Mouse (Mus musculus): Measurements from ENCODE around the gene Ghrl.

Ghrl gene

DNA sequence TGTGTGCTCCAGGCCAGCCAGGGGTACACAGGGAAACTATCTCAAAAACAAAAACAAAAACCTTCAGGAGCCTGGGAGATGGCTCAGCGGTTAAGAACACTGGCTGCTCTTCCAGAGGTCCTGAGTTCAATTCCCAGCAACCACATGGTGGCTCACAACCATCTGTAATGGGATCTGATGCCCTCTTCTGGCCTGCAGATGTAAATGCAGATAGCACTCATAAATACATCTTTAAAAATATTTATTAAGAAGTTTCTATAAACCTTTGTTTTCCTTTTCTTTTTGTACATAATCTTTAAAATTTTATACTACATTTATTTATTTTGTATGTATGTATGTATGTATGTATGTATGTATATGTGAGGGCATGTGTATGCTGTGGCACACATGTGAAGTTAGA is 47.7 kb downstream of the Ghrl start:
- in situ Hi-C loops (cut with MboI, MseI): loop anchor here (25.0 kb wide), 1 partner anchor 1240 kb away; no protein-coding TSS in a partner anchor

DNA sequence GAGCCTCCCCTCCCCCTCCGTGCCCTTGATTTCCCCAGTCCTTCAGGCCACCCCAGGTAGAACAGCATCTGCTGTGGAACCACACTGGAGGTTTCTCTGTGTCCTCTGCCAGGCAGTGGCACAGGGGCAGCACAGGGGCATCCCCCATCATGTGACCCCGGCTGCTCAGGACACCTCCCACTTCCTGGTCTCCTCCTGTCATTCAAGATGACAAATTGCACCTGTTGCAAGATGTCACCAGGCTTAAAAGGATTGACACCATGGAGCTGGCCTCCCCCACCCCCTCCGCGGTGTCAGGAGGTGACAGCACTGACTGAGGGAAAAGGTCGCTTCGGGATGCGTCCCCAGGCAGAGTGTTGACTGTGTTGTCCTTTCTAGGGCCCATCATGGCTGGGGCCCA is 49.9 kb downstream of the Ghrl start:
- in situ Hi-C loops (cut with MboI, MseI): loop anchor here (25.0 kb wide), 1 partner anchor 1242 kb away; no protein-coding TSS in a partner anchor

DNA sequence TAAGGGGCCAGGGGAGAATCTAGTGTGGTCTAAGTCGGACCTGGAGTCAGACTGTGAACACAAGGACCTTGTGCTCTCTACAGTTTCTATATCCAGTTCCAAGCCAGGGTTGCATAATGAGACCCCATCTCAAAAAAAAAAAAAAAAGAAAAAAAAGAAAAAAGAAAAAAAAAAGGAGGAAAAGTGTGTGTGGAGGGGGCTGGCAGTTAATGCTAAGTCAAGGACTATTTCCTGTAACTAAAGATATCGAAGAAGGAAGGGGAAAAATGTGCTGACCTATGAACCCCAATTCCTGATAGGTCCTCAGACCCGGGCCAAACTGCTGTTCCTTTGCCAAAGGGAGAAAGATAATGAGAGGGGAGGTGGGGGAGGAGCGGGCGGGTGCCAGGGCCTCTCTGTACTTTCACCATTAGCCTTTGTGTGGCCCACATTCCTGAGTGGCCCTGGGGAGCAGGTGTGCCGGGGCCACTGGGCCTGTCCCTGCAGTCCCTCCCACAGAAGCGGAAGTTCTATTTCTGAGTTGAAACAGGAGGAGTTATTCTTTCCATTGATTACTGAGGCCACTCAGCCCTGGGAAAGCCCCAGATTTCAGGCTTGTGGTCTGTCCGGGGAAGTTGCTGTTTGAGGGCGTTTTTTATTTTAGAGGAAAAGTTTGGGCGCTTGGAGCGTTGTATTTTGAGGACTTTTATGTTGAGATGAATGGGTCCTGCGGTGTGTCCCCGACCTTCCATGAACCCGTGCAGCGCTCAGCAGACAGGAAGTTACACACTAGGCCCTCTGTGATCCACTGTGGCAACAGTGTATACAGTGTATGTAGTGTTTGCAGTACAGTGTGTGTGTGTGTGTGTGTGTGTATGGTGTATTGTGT is 51.2 kb downstream of the Ghrl start:
- in situ Hi-C loops (cut with MboI, MseI): loop anchor here (25.0 kb wide), 1 partner anchor 1244 kb away; no protein-coding TSS in a partner anchor

DNA sequence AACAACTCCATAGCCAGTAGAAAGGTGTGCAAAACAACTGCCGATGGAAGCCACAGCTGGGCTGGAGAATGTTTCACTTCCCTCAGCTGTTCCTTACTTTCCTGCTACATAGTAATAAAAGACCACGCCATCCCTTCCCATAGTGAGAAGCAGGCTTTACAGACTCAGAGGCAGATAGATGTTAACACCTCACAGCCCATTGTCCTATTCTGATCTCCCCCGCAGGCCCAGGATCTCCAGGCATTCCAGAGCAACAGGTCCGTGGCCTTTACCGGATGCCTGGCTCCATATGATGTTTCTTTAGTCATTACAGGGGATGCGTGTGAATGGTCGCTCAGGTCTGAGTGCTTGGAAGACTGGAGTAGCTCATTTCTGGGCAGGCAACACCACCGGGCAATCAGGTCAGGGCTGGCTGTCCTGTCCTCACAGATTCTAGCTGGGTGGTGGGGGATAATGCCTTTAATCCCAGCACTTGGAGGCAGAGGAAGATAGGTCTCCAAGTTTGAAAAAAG is 52.0 kb downstream of the Ghrl start:
- in situ Hi-C loops (cut with MboI, MseI): loop anchor here (25.0 kb wide), 1 partner anchor 1245 kb away; no protein-coding TSS in a partner anchor
